Mouse (Mus musculus) lung, adult 2 months (tissue): ENCODE measurements around the gene Pigs.

Experiments
- CTCF ChIP-seq: fragments of 200-500 bp; IDR thresholded peaks from 2 replicates; pipeline ENCODE4 v1.5.1; 2011; ENCODE audit warnings: mild to moderate bottlenecking, low read length, control low read depth; ENCODE audit not compliant: insufficient read depth
- POLR2A ChIP-seq: fragments of 200-500 bp; IDR thresholded peaks from 2 replicates; pipeline ENCODE4 v1.6.1; 2011; ENCODE audit warnings: low read depth, mild to moderate bottlenecking, control low read depth, low read length, borderline replicate concordance; ENCODE audit errors: extremely low read depth

DNA sequence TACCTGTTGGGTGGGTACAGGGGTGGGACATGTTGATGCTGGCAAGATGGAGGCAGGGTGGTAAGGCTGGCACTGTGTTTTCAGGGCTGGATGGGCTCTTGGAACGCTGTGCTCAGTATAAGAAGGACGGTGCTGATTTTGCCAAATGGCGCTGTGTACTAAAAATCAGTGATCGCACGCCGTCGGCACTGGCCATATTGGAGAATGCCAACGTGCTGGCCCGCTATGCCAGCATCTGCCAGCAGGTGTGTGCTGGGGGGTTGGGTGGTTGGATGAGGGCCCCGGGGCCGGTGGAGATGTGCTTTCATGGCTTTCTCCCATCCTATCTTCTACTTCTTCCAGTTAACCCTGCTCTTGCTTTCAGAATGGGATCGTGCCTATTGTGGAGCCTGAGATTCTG, 3.2 kb upstream of the Pigs start:
- TF ChIP-seq CTCF (no peak), POLR2A (no peak)
